Mouse (Mus musculus): Measurements from ENCODE around the gene Dus1l.

DNA sequence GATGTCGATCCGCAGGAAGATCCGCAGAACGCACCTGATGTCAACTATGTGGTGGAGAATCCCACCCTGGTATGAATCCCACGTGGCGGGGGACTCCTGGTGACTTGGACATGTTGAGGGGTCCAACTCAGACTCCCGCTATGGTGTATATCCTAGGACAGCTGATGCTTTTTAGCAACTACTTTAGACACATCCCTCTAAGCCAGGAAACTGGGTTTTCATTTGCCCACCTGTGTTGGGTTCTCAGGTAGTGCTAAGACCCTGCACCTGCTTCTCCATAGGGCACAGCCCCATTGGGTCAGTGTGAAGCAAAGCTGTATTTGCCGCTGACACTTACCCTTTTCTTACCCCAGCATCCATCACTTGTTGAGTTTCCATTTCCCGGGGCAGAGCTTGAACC is 11.1 kb downstream of the Dus1l start:
- TF ChIP-seq CTCF (IDR thresholded peaks at IDR 0.05; ENCODE audit: insufficient read depth, low read length) (no peak), POLR2A (IDR thresholded peaks at IDR 0.05; ENCODE audit: borderline replicate concordance, extremely low read depth, low read depth, low read length) (no peak)
